Mouse (Mus musculus) spleen, postnatal 4 days (tissue): ENCODE data around the gene Zfp763.
A peak's percentile ranks its signal among the peaks of the same experiment; 100 is the strongest.

ENCODE experiments used
- DNase-seq, 2 experiments: peaks; one replicate each; pipeline ENCODE4 v3.0.0; 2022; ENCODE audit warnings: low spot score in 2 of 2

The Zfp763 gene

GRCm38 (mm10) chr17:33032900-33033891, at the start of gene Zfp763:
Gene Zfp763 (minus strand): TSS chr17:33033402.
- peak; percentile 71 to 77 for DNase-seq

GRCm38 (mm10) chr17:33067958-33068357, 34.8 kb upstream of the Zfp763 start, which contains the start of gene 4921501E09Rik:
Gene 4921501E09Rik (minus strand): TSS chr17:33068058.
- no peak for DNase-seq

- DNase-seq, result no peak
Measured at GRCm38 (mm10) chr17:33063001-33063400, 29.8 kb upstream of the Zfp763 start.

GRCm38 (mm10) chr17:33058791-33059190, 25.6 kb upstream of the Zfp763 start:
- no peak for DNase-seq

GRCm38 (mm10) chr17:33032376-33032775, 826 bp downstream of the Zfp763 start:
- no peak for DNase-seq

- DNase-seq, result peak in 1 of 2 experiments; percentile 35
Measured at GRCm38 (mm10) chr17:33020434-33020833, 12.8 kb downstream of the Zfp763 start.

GRCm38 (mm10) chr17:33008337-33008736, 24.9 kb downstream of the Zfp763 start:
- no peak for DNase-seq

GRCm38 (mm10) chr17:32998492-32998891, 34.7 kb downstream of the Zfp763 start:
- no peak for DNase-seq

GRCm38 (mm10) chr17:32992699-32993474, 40.3 kb downstream of the Zfp763 start, which contains the start of gene Zfp952:
Gene Zfp952 (plus strand): TSS chr17:32993129.
- peak; percentile 67 to 74 for DNase-seq

GRCm38 (mm10) chr17:32991965-32992698, 41.1 kb downstream of the Zfp763 start:
- DNase-seq, result peak in 1 of 2 experiments; percentile 68

GRCm38 (mm10) chr17:32986301-32986700, 46.9 kb downstream of the Zfp763 start:
- DNase-seq, result no peak

- no peak for DNase-seq
Measured at GRCm38 (mm10) chr17:32981361-32981760, 51.8 kb downstream of the Zfp763 start.
